Mouse (Mus musculus) CH12.LX (cell line): Measurements from ENCODE around the gene Stk36. TPM values are rescaled to one million over a fixed set of nuclear protein-coding genes. Genes with fewer than 3 reads are reported as not detected.

Source experiments
- DNase-seq: peaks from one replicate; pipeline ENCODE4 v3.0.0-alpha.2; 2013; ENCODE audit errors: extremely low read depth
- H3K27ac ChIP-seq: 2 replicates; pipeline ENCODE4 v1.5.1; 2012; ENCODE audit warnings: low read depth, mild to moderate bottlenecking, control low read depth, moderate library complexity; ENCODE audit not compliant: insufficient read depth
- H3K27me3 ChIP-seq: replicated peaks from 2 replicates; pipeline ENCODE3; 2012; ENCODE audit warnings: inconsistent platforms
- H3K36me3 ChIP-seq, 2 experiments: replicated peaks in 1 of 2; 2 replicates each; pipeline versions ENCODE3 to v1.6.1; 2012; ENCODE audit warnings: inconsistent platforms in 1 of 2, low read length in 1 of 2, mild to moderate bottlenecking in 1 of 2, mixed read lengths in 1 of 2, moderate library complexity in 1 of 2; ENCODE audit not compliant: control insufficient read depth in 1 of 2, insufficient read depth in 1 of 2
- H3K4me1 ChIP-seq, 2 experiments: 2 replicates each; pipeline ENCODE4 v1.6.1; 2012; ENCODE audit warnings: inconsistent platforms in 1 of 2, moderate library complexity in 1 of 2; ENCODE audit not compliant: insufficient read depth in 2 of 2, control insufficient read depth in 1 of 2
- H3K4me2 ChIP-seq: 2 replicates; pipeline ENCODE4 v1.6.1; 2012; ENCODE audit warnings: low read depth, mild to moderate bottlenecking, control low read depth; ENCODE audit not compliant: poor library complexity, insufficient read depth, severe bottlenecking
- H3K4me3 ChIP-seq, 3 experiments: fragments of 150-350 bp in 1 of 3; sonication (generic) in 1 of 3; replicated peaks in 1 of 3; 2 replicates each; pipeline versions ENCODE3 to v1.5.1; 2011 to 2012; ENCODE audit warnings: low read depth in 2 of 3, low read length in 2 of 3, mild to moderate bottlenecking in 2 of 3, moderate library complexity in 2 of 3, control low read depth in 1 of 3, improper control_type of control experiment in 1 of 3, inconsistent platforms in 1 of 3, mixed read lengths in 1 of 3; ENCODE audit not compliant: poor library complexity in 1 of 3
- H3K79me2 ChIP-seq: replicated peaks from 2 replicates; pipeline ENCODE4 v1.6.1; 2012; ENCODE audit warnings: mild to moderate bottlenecking, moderate library complexity; ENCODE audit not compliant: control insufficient read depth, poor library complexity, insufficient read depth, severe bottlenecking; ENCODE audit errors: extremely low read depth
- H3K9ac ChIP-seq: 2 replicates; pipeline ENCODE4 v1.6.1; 2012; ENCODE audit warnings: low read depth, mild to moderate bottlenecking, control low read depth, moderate library complexity; ENCODE audit not compliant: insufficient read depth
- H3K9me3 ChIP-seq: replicated peaks from 2 replicates; pipeline ENCODE3; 2012; ENCODE audit warnings: low read length, inconsistent platforms, mixed read lengths
- CHD1 ChIP-seq: IDR thresholded peaks from 2 replicates; pipeline ENCODE4 v1.6.1; 2012; ENCODE audit warnings: low read depth, low read length, improper control_type of control experiment, inconsistent platforms
- ETS1 ChIP-seq: conservative IDR thresholded peaks from 2 replicates; pipeline ENCODE4 v1.6.1; 2012; ENCODE audit warnings: low read depth, mild to moderate bottlenecking, inconsistent platforms, low read length, improper control_type of control experiment, moderate library complexity
- MEF2A ChIP-seq: IDR thresholded peaks from 2 replicates; pipeline ENCODE4 v1.6.1; 2014; ENCODE audit warnings: low read depth, mild to moderate bottlenecking, inconsistent platforms, low read length, improper control_type of control experiment, borderline replicate concordance
- MYC ChIP-seq: IDR thresholded peaks from 2 replicates; pipeline ENCODE4 v1.6.1; 2011; ENCODE audit warnings: low read depth, mild to moderate bottlenecking, improper control_type of control experiment, low read length
- USF1 ChIP-seq: IDR thresholded peaks from 2 replicates; pipeline ENCODE4 v1.6.1; 2014; ENCODE audit warnings: low read depth, mild to moderate bottlenecking, inconsistent platforms, low read length, improper control_type of control experiment
- dilution Hi-C: fragments of 300-500 bp; cut with MboI; formaldehyde crosslinking; loops from 2 replicates; pipeline ENCODE4 v1.14.3; 2020; ENCODE audit warnings: low sequenced_read_pairs; ENCODE audit not compliant: extremely low pct_unique_long_range_greater_than_20kb, extremely low pct_ligation_motif_present
- in situ Hi-C: fragments of 300-500 bp; cut with MboI; formaldehyde crosslinking; loops from 3 replicates; pipeline ENCODE4 v1.14.3; 2019; ENCODE audit warnings: low sequenced_read_pairs, low pct_ligation_motif_present, low pct_unique_long_range_greater_than_20kb, mixed read lengths
- polyA plus RNA-seq: library from polyadenylated mRNA; unstranded; fragments of >175 nt; gene quantifications from 2 replicates; pipeline ENCODE4 v1.2.1, GENCODE M21; 2012; ENCODE audit warnings: low read depth; ENCODE audit not compliant: insufficient read length
- total RNA-seq, 2 experiments: library from RNA; depleted of rRNA; stranded (reverse); fragments of 300-350 nt in 1 of 2; fragments of >200 nt in 1 of 2; gene quantifications; 2 replicates each; pipeline ENCODE4 v1.2.3; 2012 to 2014

Gene Stk36
- total and polyA plus RNA-seq, 3 experiments, result 0.40 to 1.8 (median 0.81) TPM

DNA sequence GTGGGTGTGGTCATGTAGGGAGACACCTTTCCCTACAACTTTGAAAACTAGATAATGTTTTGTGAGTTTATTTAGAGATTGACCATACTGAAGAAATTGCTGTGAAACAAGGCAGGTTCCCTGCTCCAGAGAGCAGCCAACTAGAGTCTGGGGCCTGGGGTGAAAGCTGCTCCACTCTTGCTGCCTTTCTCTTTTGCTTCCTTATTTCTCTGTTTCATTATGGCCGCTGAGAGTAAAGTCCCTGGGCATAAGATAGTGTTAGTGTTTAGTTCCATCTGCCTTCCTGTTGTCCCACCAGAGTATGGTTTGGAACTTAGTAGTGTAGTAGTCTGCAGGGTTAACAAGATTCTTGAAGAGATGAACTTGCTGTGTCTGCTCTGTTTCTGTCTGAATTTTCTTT, 76.6 kb downstream of the Stk36 start:
- Histone ChIP-seq H3K4me1 (peaks cover 0 to 11% of the 10 kb centered on the region in 2 experiments; a peak in 1 of 4 replicates), H3K4me2 (no peak overlapping the region), H3K27ac (no peak overlapping the region), H3K27me3 (no peaks in the 10 kb centered on the region), H3K9ac (no peak overlapping the region; the same call in 1 of the 2 replicates), H3K79me2 (peaks cover 2% of the 10 kb centered on the region), H3K36me3 (peaks cover 40 to 74% of the 10 kb centered on the region in 2 experiments), H3K4me3 (no peak overlapping the region)
- DNase-seq, result no peak
- dilution Hi-C loops (no loop called here), in situ Hi-C loops (no loop called here)
- TF ChIP-seq CHD1 (no peak), ETS1 (no peak), MYC (no peak), USF1 (no peak), MEF2A (no peak)
- TF ChIP-seq, all 38 proteins: peak for 0
- H3K9me3 ChIP-seq, result no peaks in the 10 kb centered on the region

Other genes with a start within 250 kb of the Stk36 start
- gene Catip, start 239.3 kb upstream of the Stk36 start, total RNA-seq (2012; rRNA removed), result 0.21 and 0.30 TPM in 2 replicates
- gene Catip, start 239.3 kb upstream of the Stk36 start, total RNA-seq (2014; rRNA removed), result 0.11 and 0.20 TPM in 2 replicates
- gene Catip, start 239.3 kb upstream of the Stk36 start, polyA plus RNA-seq, result 2.1 and 2.6 TPM in 2 replicates
- gene Slc11a1, start 226.2 kb upstream of the Stk36 start, total RNA-seq (2012; rRNA removed), result 21.3 and 35.7 TPM in 2 replicates
- gene Slc11a1, start 226.2 kb upstream of the Stk36 start, total RNA-seq (2014; rRNA removed), result 14.0 and 17.0 TPM in 2 replicates
- 85.8 and 96.4 TPM in 2 replicates for gene Slc11a1, start 226.2 kb upstream of the Stk36 start, polyA plus RNA-seq
- 23.4 and 26.0 TPM in 2 replicates for gene Ctdsp1, start 209.9 kb upstream of the Stk36 start, total RNA-seq (2012; rRNA removed)
- 11.8 and 14.4 TPM in 2 replicates for gene Ctdsp1, start 209.9 kb upstream of the Stk36 start, total RNA-seq (2014; rRNA removed)
- 57.5 and 65.8 TPM in 2 replicates for gene Ctdsp1, start 209.9 kb upstream of the Stk36 start, polyA plus RNA-seq
- 0.08 TPM in 1 of 2 replicates, not detected in the other for gene Vil1, start 192.1 kb upstream of the Stk36 start, total RNA-seq (2012; rRNA removed)
- not detected in 2 replicates for gene Vil1, start 192.1 kb upstream of the Stk36 start, total RNA-seq (2014; rRNA removed)
- gene Vil1, start 192.1 kb upstream of the Stk36 start, polyA plus RNA-seq, result 0.10 TPM in 1 of 2 replicates, not detected in the other
- gene Cnot9, start 95.4 kb upstream of the Stk36 start, total RNA-seq (2012; rRNA removed), result 46.1 and 52.3 TPM in 2 replicates
- gene Cnot9, start 95.4 kb upstream of the Stk36 start, total RNA-seq (2014; rRNA removed), result 80.8 and 84.5 TPM in 2 replicates
- 58.5 and 70.5 TPM in 2 replicates for gene Cnot9, start 95.4 kb upstream of the Stk36 start, polyA plus RNA-seq
- 0.21 and 0.25 TPM in 2 replicates for gene Plcd4, start 58.6 kb upstream of the Stk36 start, total RNA-seq (2012; rRNA removed)
- not detected in 2 replicates for gene Plcd4, start 58.6 kb upstream of the Stk36 start, total RNA-seq (2014; rRNA removed)
- gene Plcd4, start 58.6 kb upstream of the Stk36 start, polyA plus RNA-seq, result 0.97 and 1.1 TPM in 2 replicates
- 24.0 and 24.5 TPM in 2 replicates for gene Usp37, start 57.2 kb upstream of the Stk36 start, total RNA-seq (2012; rRNA removed)
- 24.1 and 24.6 TPM in 2 replicates for gene Usp37, start 57.2 kb upstream of the Stk36 start, total RNA-seq (2014; rRNA removed)
- 12.9 and 13.8 TPM in 2 replicates for gene Usp37, start 57.2 kb upstream of the Stk36 start, polyA plus RNA-seq
- gene Zfp142, start 13.2 kb upstream of the Stk36 start, total RNA-seq (2012; rRNA removed), result 6.0 and 7.8 TPM in 2 replicates
- gene Zfp142, start 13.2 kb upstream of the Stk36 start, total RNA-seq (2014; rRNA removed), result 2.5 and 2.8 TPM in 2 replicates
- gene Zfp142, start 13.2 kb upstream of the Stk36 start, polyA plus RNA-seq, result 14.1 and 15.1 TPM in 2 replicates
- gene Bcs1l, start 13.2 kb upstream of the Stk36 start, total RNA-seq (2012; rRNA removed), result 24.5 and 27.1 TPM in 2 replicates
- gene Bcs1l, start 13.2 kb upstream of the Stk36 start, total RNA-seq (2014; rRNA removed), result 16.7 and 18.6 TPM in 2 replicates
- gene Bcs1l, start 13.2 kb upstream of the Stk36 start, polyA plus RNA-seq, result 27.8 and 29.1 TPM in 2 replicates
- gene Rnf25, start within 50 bp of the Stk36 start, total RNA-seq (2012; rRNA removed), result 32.1 and 32.9 TPM in 2 replicates
- 48.2 and 50.3 TPM in 2 replicates for gene Rnf25, start within 50 bp of the Stk36 start, total RNA-seq (2014; rRNA removed)
- 43.4 and 47.8 TPM in 2 replicates for gene Rnf25, start within 50 bp of the Stk36 start, polyA plus RNA-seq
- 21.8 and 29.3 TPM in 2 replicates for gene Ttll4, start 60.3 kb downstream of the Stk36 start, total RNA-seq (2012; rRNA removed)
- 23.6 and 24.9 TPM in 2 replicates for gene Ttll4, start 60.3 kb downstream of the Stk36 start, total RNA-seq (2014; rRNA removed)
- gene Ttll4, start 60.3 kb downstream of the Stk36 start, polyA plus RNA-seq, result 72.0 and 85.8 TPM in 2 replicates
- not detected in 2 replicates for gene Cyp27a1, start 112.1 kb downstream of the Stk36 start, total RNA-seq (2012; rRNA removed)
- not detected in 2 replicates for gene Cyp27a1, start 112.1 kb downstream of the Stk36 start, total RNA-seq (2014; rRNA removed)
- not detected in 2 replicates for gene Cyp27a1, start 112.1 kb downstream of the Stk36 start, polyA plus RNA-seq
- gene Prkag3, start 147.8 kb downstream of the Stk36 start, total RNA-seq (2012; rRNA removed), result 0.08 and 0.13 TPM in 2 replicates
- 0.09 TPM in 1 of 2 replicates, not detected in the other for gene Prkag3, start 147.8 kb downstream of the Stk36 start, total RNA-seq (2014; rRNA removed)
- gene Prkag3, start 147.8 kb downstream of the Stk36 start, polyA plus RNA-seq, result 0.12 TPM in 1 of 2 replicates, not detected in the other
- gene Wnt6, start 170.4 kb downstream of the Stk36 start, total RNA-seq (2012; rRNA removed), result 3.4 and 3.5 TPM in 2 replicates
- 0.67 and 0.89 TPM in 2 replicates for gene Wnt6, start 170.4 kb downstream of the Stk36 start, total RNA-seq (2014; rRNA removed)
- gene Wnt6, start 170.4 kb downstream of the Stk36 start, polyA plus RNA-seq, result 1.6 and 1.7 TPM in 2 replicates
- gene Wnt10a, start 190.1 kb downstream of the Stk36 start, total RNA-seq (2012; rRNA removed), result 126 and 184 TPM in 2 replicates
- 142 and 155 TPM in 2 replicates for gene Wnt10a, start 190.1 kb downstream of the Stk36 start, total RNA-seq (2014; rRNA removed)
- gene Wnt10a, start 190.1 kb downstream of the Stk36 start, polyA plus RNA-seq, result 170 and 187 TPM in 2 replicates